Mouse (Mus musculus) right cerebral cortex, adult 18-20 months (tissue): ENCODE data around the gene Gm5478.
"Not testable (repeated sequence)": the region's sequence is repeated elsewhere in the genome, so short reads cannot be mapped to it uniquely, and the experiment has no call there.

Source experiments
- DNase-seq: peaks from one replicate; pipeline ENCODE4 v3.0.0; 2022; ENCODE audit warnings: mixed read lengths

Gene Gm5478

DNA sequence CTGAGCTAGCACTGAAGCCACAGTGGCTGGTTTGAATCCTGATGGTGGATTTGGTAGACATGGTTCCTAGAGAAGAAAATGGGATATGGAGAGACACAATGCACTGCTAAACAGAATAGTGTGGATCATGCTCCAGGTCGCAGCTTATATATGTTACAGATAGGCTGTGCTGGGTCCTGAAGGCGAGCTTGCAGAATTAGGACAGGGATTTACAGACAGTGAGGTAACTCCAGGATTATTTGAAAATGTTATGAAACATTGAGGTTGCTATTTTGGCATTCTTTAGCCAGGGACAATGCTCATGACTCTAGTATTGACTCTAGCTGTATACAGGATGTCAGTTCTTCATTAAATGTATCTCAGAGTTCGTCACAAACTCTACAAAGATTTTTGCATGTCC is at the start of gene Gm5478:
TSS of gene Gm5478 (minus strand) at position 101 of the 400 bp plus-strand sequence.
- DNase-seq, result no peak

DNA sequence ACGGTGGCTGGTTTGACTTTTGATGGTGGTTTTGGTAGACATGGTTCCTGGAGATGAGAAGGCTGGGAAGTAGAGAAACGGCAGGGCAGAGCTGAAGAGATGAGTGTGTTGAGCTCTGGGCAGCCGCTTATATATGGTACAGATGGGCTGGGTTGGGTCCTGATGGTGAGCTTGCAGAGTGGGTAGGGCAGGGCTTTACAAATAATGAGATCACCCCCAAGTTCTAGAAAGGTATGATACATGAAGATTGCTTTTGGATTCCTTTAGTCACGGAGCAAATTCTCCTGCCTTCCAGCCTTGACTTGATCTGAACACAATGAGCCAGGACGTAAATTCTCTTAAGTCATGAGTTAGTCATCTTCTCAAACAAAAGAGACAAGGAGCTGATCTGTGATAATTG is 47.0 kb upstream of the Gm5478 start, which contains the start of gene Krt6a:
TSS of gene Krt6a (minus strand) at position 101 of the 400 bp plus-strand sequence.
- DNase-seq, result no peak

GRCm38 (mm10) chr15:101690460-101690859 is 43.3 kb upstream of the Gm5478 start:
- not testable (repeated sequence) for DNase-seq

DNA sequence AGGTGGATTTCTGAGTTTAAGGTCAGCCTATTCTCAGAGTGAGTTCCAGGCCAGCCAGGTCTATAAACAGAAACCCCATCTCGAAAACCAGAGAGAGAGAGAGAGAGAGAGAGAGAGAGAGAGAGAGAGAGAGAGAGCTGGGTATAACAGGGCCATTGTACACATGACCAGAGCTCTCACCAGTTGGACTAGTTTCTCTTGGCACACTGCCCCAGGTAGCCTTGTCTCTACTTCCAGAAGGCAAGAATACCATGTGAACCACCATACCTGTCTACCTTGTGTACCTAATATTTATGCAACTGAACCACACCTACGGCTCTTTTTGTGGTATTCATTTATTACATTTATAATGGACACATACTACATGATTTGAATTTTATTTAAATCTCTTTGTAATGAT is 41.0 kb upstream of the Gm5478 start:
- DNase-seq, result no peak

- no peak for DNase-seq
Measured at GRCm38 (mm10) chr15:101680187-101680586, 33.0 kb upstream of the Gm5478 start, which contains the start of gene Krt6b. Gene Krt6b (minus strand): TSS chr15:101680287.

- DNase-seq, result no peak
Measured at GRCm38 (mm10) chr15:101675978-101676377, 28.8 kb upstream of the Gm5478 start.

DNA sequence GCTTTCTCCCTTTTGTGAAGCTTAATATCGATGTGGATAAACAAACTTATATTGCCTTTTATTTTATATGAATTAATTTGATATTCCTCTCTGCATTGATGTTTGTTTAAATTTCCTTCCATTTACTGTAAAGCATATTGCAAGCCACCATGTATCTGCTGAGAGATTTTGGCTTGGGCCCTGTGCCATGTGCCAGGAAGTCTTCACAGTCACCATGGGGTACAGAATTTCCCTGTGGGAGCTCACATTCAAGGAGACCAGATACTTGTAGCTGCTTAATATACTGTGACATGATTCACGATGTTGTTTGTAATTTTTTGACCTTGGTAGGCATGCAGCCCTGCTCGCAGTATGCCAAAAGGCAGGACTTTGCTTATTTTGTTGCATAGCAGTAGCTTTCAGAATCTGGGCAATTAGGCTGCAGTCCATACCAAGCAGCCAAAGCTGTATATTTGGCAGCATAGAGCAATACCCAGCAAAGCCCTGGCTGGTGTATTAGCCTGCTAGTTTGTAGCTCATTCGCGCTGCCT is 5.6 kb upstream of the Gm5478 start:
- no peak for DNase-seq

DNA sequence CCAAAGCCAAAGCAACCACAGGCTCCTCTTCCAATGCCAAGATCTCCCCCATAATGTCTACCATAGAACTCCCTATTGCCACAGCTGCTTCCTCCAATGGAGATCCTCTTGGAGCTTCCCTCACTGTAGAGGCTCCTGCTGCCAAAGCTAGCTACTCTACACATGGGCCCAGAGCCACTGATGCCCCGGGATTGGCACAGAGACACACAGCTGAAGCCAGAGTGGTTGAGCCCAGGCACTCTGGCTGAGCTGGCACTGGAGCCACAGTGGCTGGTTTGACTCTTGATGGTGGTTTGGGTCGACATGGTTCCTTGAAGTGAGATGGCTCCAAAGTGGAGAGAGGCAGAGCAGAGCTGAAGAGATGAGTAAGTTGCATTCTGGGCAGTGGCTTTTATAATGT is 19.3 kb downstream of the Gm5478 start, which contains the start of gene Gm5414:
TSS of gene Gm5414 (minus strand) at position 305 of the 400 bp plus-strand sequence.
- no peak for DNase-seq

- DNase-seq, result no peak
Measured at GRCm38 (mm10) chr15:101599123-101599522, 48.1 kb downstream of the Gm5478 start.
